Mouse (Mus musculus) heart, postnatal 0 days (tissue): ENCODE measurements around the gene Syt5. TPM values are rescaled to one million over a fixed set of nuclear protein-coding genes. Genes with fewer than 3 reads are reported as not detected.

ENCODE experiments used
- ATAC-seq: fragments of 200-750 bp; cut with Nextera tagmentation; 2 replicates; pipeline ENCODE4 v1.8.0; 2017; ENCODE audit warnings: low read depth, moderate number of reproducible peaks, moderate library complexity; ENCODE audit not compliant: insufficient read depth
- DNase-seq: peaks from one replicate; pipeline ENCODE4 v3.0.0-alpha.2; 2016; ENCODE audit warnings: low spot score
- H3K27ac ChIP-seq: fragments of 300-500 bp; sonication (generic); 2 replicates; pipeline ENCODE4 v1.5.1; 2014; ENCODE audit warnings: low read depth, mild to moderate bottlenecking
- H3K27me3 ChIP-seq: fragments of 300-500 bp; sonication (generic); 2 replicates; pipeline ENCODE4 v1.6.1; 2014; ENCODE audit warnings: low read length, mixed read lengths; ENCODE audit not compliant: control insufficient read depth, insufficient read depth
- H3K36me3 ChIP-seq: fragments of 300-500 bp; sonication (generic); replicated peaks from 2 replicates; pipeline ENCODE4 v1.6.1; 2014; ENCODE audit warnings: low read length, mixed read lengths; ENCODE audit not compliant: control insufficient read depth, insufficient read depth
- H3K4me1 ChIP-seq: fragments of 300-500 bp; sonication (generic); 2 replicates; pipeline ENCODE4 v1.6.1; 2014; ENCODE audit warnings: antibody characterized with exemption; ENCODE audit not compliant: control insufficient read depth, insufficient read depth
- H3K4me2 ChIP-seq: fragments of 300-500 bp; sonication (generic); 2 replicates; pipeline ENCODE4 v1.6.1; 2014; ENCODE audit warnings: low read depth, mild to moderate bottlenecking, low read length, moderate library complexity
- H3K4me3 ChIP-seq: fragments of 300-500 bp; sonication (generic); 2 replicates; pipeline ENCODE4 v1.5.1; 2014; ENCODE audit warnings: low read depth, low read length
- H3K9ac ChIP-seq: fragments of 300-500 bp; sonication (generic); replicated peaks from 2 replicates; pipeline ENCODE4 v1.6.1; 2014; ENCODE audit warnings: low read depth, low read length, mixed read lengths
- H3K9me3 ChIP-seq: fragments of 300-500 bp; sonication (generic); replicated peaks from 2 replicates; pipeline ENCODE4 v1.6.1; 2016; ENCODE audit warnings: low read length; ENCODE audit not compliant: control insufficient read depth
- CTCF ChIP-seq: IDR thresholded peaks from 2 replicates; pipeline ENCODE4 v1.5.1; 2016; ENCODE audit warnings: antibody characterized with exemption, control low read depth, low read depth
- EP300 ChIP-seq: IDR thresholded peaks from 2 replicates; pipeline ENCODE4 v1.6.1; 2016; ENCODE audit warnings: antibody characterized with exemption, low read depth
- WGBS: fragments of 180-500 bp; shearing (Covaris S2); extraction: QIAGEN DNeasy Blood & Tissue Kit; methylation state at CpG from one replicate; pipeline ENCODE4 v1.1.7; 2014; 5-methylcytosine and 5-hydroxymethylcytosine counted together
- microRNA-seq: library from miRNA; unstranded; fragments of <30 nt; microRNA quantifications from one replicate; pipeline ENCODE4, GENCODE M21; 2016
- polyA plus RNA-seq: library from polyadenylated mRNA; unstranded; fragments of >200 nt; fragmentation: Nextera tagmentation; extraction: Ambion mirVana; gene quantifications from 2 replicates; pipeline ENCODE4 v1.2.1, GENCODE M21; 2015
- total RNA-seq: library from RNA; depleted of rRNA; stranded (reverse); fragments of >200 nt; gene quantifications from 2 replicates; pipeline ENCODE4 v1.2.3, GENCODE M21; 2014; ENCODE audit warnings: low replicate concordance; rRNA removed

Syt5 gene
- total and polyA plus RNA-seq, 2 experiments from 2014 or later = 0.70 to 1.4 TPM

GRCm38 (mm10) chr7:4496468-4496867, 50.9 kb downstream of the Syt5 start:
- H3K9ac ChIP-seq = no peak overlapping the region
- ATAC-seq (no peak), DNase-seq (no peak)
- WGBS = 92% methylated on average over 3 of the region's 3 CpGs
- no peak for TF ChIP-seq CTCF
- no peak for TF ChIP-seq EP300
- no peak overlapping the region for H3K4me3 ChIP-seq
- H3K9me3 ChIP-seq = no peaks in the 10 kb centered on the region
- H3K4me2 ChIP-seq = no peak overlapping the region
- H3K4me1 ChIP-seq = peaks cover 42% of the 10 kb centered on the region
- H3K36me3 ChIP-seq = peaks cover 46% of the 10 kb centered on the region
- no peak overlapping the region for H3K27ac ChIP-seq
- no peaks in the 10 kb centered on the region for H3K27me3 ChIP-seq

DNA sequence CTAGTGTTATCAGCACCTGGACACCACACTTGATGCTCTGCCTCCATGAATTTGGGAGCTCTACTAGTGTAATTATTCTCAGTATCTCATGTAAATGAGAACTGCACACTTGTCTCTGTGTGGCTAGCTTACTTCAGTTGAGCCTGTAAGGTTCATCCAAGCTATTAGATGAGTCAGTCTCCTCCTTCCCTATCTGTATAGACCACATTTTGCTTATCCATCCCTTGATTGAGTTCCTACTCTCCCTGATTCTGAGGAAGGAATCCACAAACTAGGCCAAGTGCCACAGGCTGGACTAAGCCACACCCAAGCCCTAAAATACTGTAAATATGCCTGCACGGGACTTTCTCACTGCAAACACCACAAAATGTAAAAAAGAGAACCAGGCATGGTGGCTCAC, 53.4 kb downstream of the Syt5 start:
- H3K27ac ChIP-seq = no peak overlapping the region
- no peak for ATAC-seq
- H3K27me3 ChIP-seq = no peaks in the 10 kb centered on the region
- WGBS = 57% methylated on average over 1 of the region's 1 CpGs
- DNase-seq = no peak
- H3K4me1 ChIP-seq = peaks cover 32% of the 10 kb centered on the region
- H3K9ac ChIP-seq = no peak overlapping the region
- H3K36me3 ChIP-seq = peaks cover 59% of the 10 kb centered on the region
- no peak overlapping the region for H3K4me2 ChIP-seq
- no peak overlapping the region for H3K4me3 ChIP-seq
- TF ChIP-seq EP300 (no peak), CTCF (no peak)
- no peaks in the 10 kb centered on the region for H3K9me3 ChIP-seq

- Histone ChIP-seq H3K4me1 (peaks cover 18% of the 10 kb centered on the region), H3K4me2 (no peak overlapping the region), H3K27me3 (no peaks in the 10 kb centered on the region), H3K9ac (peak overlapping the region; percentile 23; the same call in 1 of the 2 replicates), H3K36me3 (peaks cover 72% of the 10 kb centered on the region), H3K27ac (peak overlapping the region; percentile 88), H3K4me3 (no peak overlapping the region), H3K9me3 (no peaks in the 10 kb centered on the region)
- ATAC-seq (peak; percentile 47), DNase-seq (no peak)
- TF ChIP-seq CTCF (no peak), EP300 (peak; percentile 68; the same call in 1 of the 2 replicates)
- 54% methylated on average over 13 of the region's 13 CpGs for WGBS
Measured at GRCm38 (mm10) chr7:4492284-4493224, 54.8 kb downstream of the Syt5 start.

- 68% methylated on average over 6 of the region's 6 CpGs for WGBS
- ATAC-seq (peak; percentile 78), DNase-seq (no peak)
- no peaks in the 10 kb centered on the region for H3K9me3 ChIP-seq
- H3K4me3 ChIP-seq = no peak overlapping the region
- H3K4me2 ChIP-seq = peak overlapping the region; percentile 12; the same call in 1 of the 2 replicates
- no peaks in the 10 kb centered on the region for H3K27me3 ChIP-seq
- H3K36me3 ChIP-seq = peaks cover 69% of the 10 kb centered on the region
- H3K9ac ChIP-seq = no peak overlapping the region
- peak overlapping the region; percentile 88 for H3K27ac ChIP-seq
- peaks cover 17% of the 10 kb centered on the region for H3K4me1 ChIP-seq
- TF ChIP-seq EP300 (no peak), CTCF (no peak)
Measured at GRCm38 (mm10) chr7:4491308-4491707, 56.0 kb downstream of the Syt5 start.

Small RNA genes within 50 kb of the gene (microRNA-seq; reads per million reads assigned to microRNA genes)
- gene Gm23577 = not detected

Other genes starting within 250 kb of the Syt5 start
- not detected in 2 replicates for gene Ncr1, start 209.8 kb downstream of the Syt5 start, total RNA-seq
- not detected in 2 replicates for gene Ncr1, start 209.8 kb downstream of the Syt5 start, polyA plus RNA-seq
- 0.08 TPM in 1 of 2 replicates, not detected in the other for gene Gp6, start 149.8 kb downstream of the Syt5 start, total RNA-seq
- 0.08 TPM in 1 of 2 replicates, not detected in the other for gene Gp6, start 149.8 kb downstream of the Syt5 start, polyA plus RNA-seq
- 19.4 and 70.3 TPM in 2 replicates for gene Rdh13, start 101.9 kb downstream of the Syt5 start, total RNA-seq
- 24.9 and 28.0 TPM in 2 replicates for gene Rdh13, start 101.9 kb downstream of the Syt5 start, polyA plus RNA-seq
- gene Eps8l1, start 86.9 kb downstream of the Syt5 start, total RNA-seq = 0.88 and 6.1 TPM in 2 replicates
- 1.00 and 4.0 TPM in 2 replicates for gene Eps8l1, start 86.9 kb downstream of the Syt5 start, polyA plus RNA-seq
- gene Ppp1r12c, start 45.9 kb downstream of the Syt5 start, total RNA-seq = 89.1 and 105 TPM in 2 replicates
- 22.5 and 24.2 TPM in 2 replicates for gene Ppp1r12c, start 45.9 kb downstream of the Syt5 start, polyA plus RNA-seq
- 27.4 and 28.3 TPM in 2 replicates for gene Tnnt1, start 31.2 kb downstream of the Syt5 start, total RNA-seq
- gene Tnnt1, start 31.2 kb downstream of the Syt5 start, polyA plus RNA-seq = 93.7 and 106 TPM in 2 replicates
- 4,764 and 5,473 TPM in 2 replicates for gene Tnni3, start 23.3 kb downstream of the Syt5 start, total RNA-seq
- 8,811 and 8,917 TPM in 2 replicates for gene Tnni3, start 23.3 kb downstream of the Syt5 start, polyA plus RNA-seq
- gene Dnaaf3, start 15.1 kb downstream of the Syt5 start, total RNA-seq = 0.11 and 2.6 TPM in 2 replicates
- gene Dnaaf3, start 15.1 kb downstream of the Syt5 start, polyA plus RNA-seq = 0.60 and 0.63 TPM in 2 replicates
- gene Ptprh, start 56.5 kb upstream of the Syt5 start, total RNA-seq = not detected in 2 replicates
- not detected in 2 replicates for gene Ptprh, start 56.5 kb upstream of the Syt5 start, polyA plus RNA-seq
- gene Tmem86b, start 83.9 kb upstream of the Syt5 start, total RNA-seq = 4.8 and 11.5 TPM in 2 replicates
- 0.33 and 0.82 TPM in 2 replicates for gene Tmem86b, start 83.9 kb upstream of the Syt5 start, polyA plus RNA-seq
- gene Ppp6r1, start 111.5 kb upstream of the Syt5 start, total RNA-seq = 101 and 146 TPM in 2 replicates
- 4.9 and 5.7 TPM in 2 replicates for gene Ppp6r1, start 111.5 kb upstream of the Syt5 start, polyA plus RNA-seq
- gene Hspbp1, start 137.5 kb upstream of the Syt5 start, total RNA-seq = 138 and 156 TPM in 2 replicates
- 69.8 and 72.9 TPM in 2 replicates for gene Hspbp1, start 137.5 kb upstream of the Syt5 start, polyA plus RNA-seq
- gene Brsk1, start 143.1 kb upstream of the Syt5 start, total RNA-seq = 7.1 and 10.9 TPM in 2 replicates
- gene Brsk1, start 143.1 kb upstream of the Syt5 start, polyA plus RNA-seq = 0.22 and 0.36 TPM in 2 replicates
- gene Tmem150b, start 177.7 kb upstream of the Syt5 start, total RNA-seq = 0.23 TPM in 1 of 2 replicates, not detected in the other
- not detected in 2 replicates for gene Tmem150b, start 177.7 kb upstream of the Syt5 start, polyA plus RNA-seq
- 59.1 and 62.9 TPM in 2 replicates for gene Kmt5c, start 192.6 kb upstream of the Syt5 start, total RNA-seq
- 38.3 and 42.9 TPM in 2 replicates for gene Kmt5c, start 192.6 kb upstream of the Syt5 start, polyA plus RNA-seq
- 20.8 TPM in 1 of 2 replicates, not detected in the other for gene Cox6b2, start 205.6 kb upstream of the Syt5 start, total RNA-seq
- 27.1 and 27.8 TPM in 2 replicates for gene Cox6b2, start 205.6 kb upstream of the Syt5 start, polyA plus RNA-seq
- gene Fam71e2, start 223.8 kb upstream of the Syt5 start, total RNA-seq = not detected in 2 replicates
- gene Fam71e2, start 223.8 kb upstream of the Syt5 start, polyA plus RNA-seq = not detected in 2 replicates
- not detected in 2 replicates for gene Il11, start 235.3 kb upstream of the Syt5 start, total RNA-seq
- gene Il11, start 235.3 kb upstream of the Syt5 start, polyA plus RNA-seq = not detected in 2 replicates
- gene Tmem190, start 235.4 kb upstream of the Syt5 start, total RNA-seq = not detected in 2 replicates
- not detected in 2 replicates for gene Tmem190, start 235.4 kb upstream of the Syt5 start, polyA plus RNA-seq
- gene Tmem238, start 242.1 kb upstream of the Syt5 start, total RNA-seq = 2.2 and 21.0 TPM in 2 replicates
- 8.0 and 8.6 TPM in 2 replicates for gene Tmem238, start 242.1 kb upstream of the Syt5 start, polyA plus RNA-seq
- gene Rpl28, start 245.3 kb upstream of the Syt5 start, total RNA-seq = 141 and 173 TPM in 2 replicates
- 259 and 269 TPM in 2 replicates for gene Rpl28, start 245.3 kb upstream of the Syt5 start, polyA plus RNA-seq